Mouse (Mus musculus): ENCODE data around the gene Mroh7. TPM values are rescaled to one million over a fixed set of nuclear protein-coding genes. Genes with fewer than 3 reads are reported as not detected.

Mroh7 gene
- total RNA-seq, 2 experiments from 2014 or later, result 0.08 to 0.64 TPM

GRCm38 (mm10) chr4:106679152-106679551 is 51.6 kb downstream of the Mroh7 start:
- Histone ChIP-seq H3K4me3 (peak overlapping the region; percentile 94), H3K27ac (no peak overlapping the region)
- no peak for TF ChIP-seq CTCF (IDR thresholded peaks at IDR 0.05)
- no peak for DNase-seq
- intact Hi-C loops (cut with DNase I), result no loop called here

- intact Hi-C loops (cut with DNase I), result no loop called here
- peak within 1 kb of the TSS; percentile 94 for H3K4me3 ChIP-seq
- TF ChIP-seq CTCF (IDR thresholded peaks at IDR 0.05), result no peak
- H3K27ac ChIP-seq, result peak within 1 kb of the TSS; percentile 94
- DNase-seq, result peak; percentile 94
Measured at GRCm38 (mm10) chr4:106678442-106679118, 52.1 kb downstream of the Mroh7 start, which contains the start of gene Ttc4. Gene Ttc4, minus strand, starts transcription at chr4:106678944.

- intact Hi-C loops (cut with DNase I), result no loop called here
- Histone ChIP-seq H3K4me3 (no peak overlapping the region), H3K27ac (no peak overlapping the region)
- no peak for DNase-seq
- no peak for TF ChIP-seq CTCF (IDR thresholded peaks at IDR 0.05)
Measured at GRCm38 (mm10) chr4:106676749-106677148, 54.0 kb downstream of the Mroh7 start.

- TF ChIP-seq CTCF (IDR thresholded peaks at IDR 0.05), result peak; percentile 21; the same call in 1 of the 2 replicates
- intact Hi-C loops (cut with DNase I), result loop anchor here (5.0 kb wide), 1 partner anchor 34 kb away; no protein-coding TSS in a partner anchor
- Histone ChIP-seq H3K4me3 (no peak overlapping the region), H3K27ac (peak overlapping the region; percentile 90)
- peak; percentile 88 for DNase-seq
Measured at GRCm38 (mm10) chr4:106666546-106666945, 64.2 kb downstream of the Mroh7 start.

- DNase-seq, result no peak
- intact Hi-C loops (cut with DNase I), result loop anchor here (5.0 kb wide), 1 partner anchor 33 kb away; no protein-coding TSS in a partner anchor
- no peak for TF ChIP-seq CTCF (IDR thresholded peaks at IDR 0.05)
- Histone ChIP-seq H3K4me3 (no peak overlapping the region), H3K27ac (peak overlapping the region; percentile 90)
Measured at GRCm38 (mm10) chr4:106665673-106666072, 65.1 kb downstream of the Mroh7 start.

GRCm38 (mm10) chr4:106665269-106665668 is 65.5 kb downstream of the Mroh7 start:
- Histone ChIP-seq H3K27ac (peak overlapping the region; percentile 90), H3K4me3 (no peak overlapping the region)
- no peak for TF ChIP-seq CTCF (IDR thresholded peaks at IDR 0.05)
- no peak for DNase-seq
- intact Hi-C loops (cut with DNase I), result loop anchor here (5.0 kb wide), 1 partner anchor 33 kb away; no protein-coding TSS in a partner anchor

- intact Hi-C loops (cut with DNase I), result loop anchor here (5.0 kb wide), 1 partner anchor 32 kb away; no protein-coding TSS in a partner anchor
- Histone ChIP-seq H3K27ac (peak overlapping the region; percentile 90), H3K4me3 (no peak overlapping the region)
- no peak for TF ChIP-seq CTCF (IDR thresholded peaks at IDR 0.05)
- no peak for DNase-seq
Measured at GRCm38 (mm10) chr4:106664697-106665096, 66.0 kb downstream of the Mroh7 start.

GRCm38 (mm10) chr4:106663956-106664470 is 66.7 kb downstream of the Mroh7 start:
- intact Hi-C loops (cut with DNase I), result no loop called here
- Histone ChIP-seq H3K4me3 (no peak overlapping the region), H3K27ac (peak overlapping the region; percentile 90)
- no peak for TF ChIP-seq CTCF (IDR thresholded peaks at IDR 0.05)
- no peak for DNase-seq

GRCm38 (mm10) chr4:106655681-106656080 is 75.0 kb downstream of the Mroh7 start:
- H3K4me3 ChIP-seq, result no peak overlapping the region
- no peak for TF ChIP-seq CTCF (IDR thresholded peaks at IDR 0.05)
- DNase-seq, result peak; percentile 73
- peak overlapping the region; percentile 80 for H3K27ac ChIP-seq
- intact Hi-C loops (cut with DNase I), result no loop called here

- Histone ChIP-seq H3K4me3 (no peak overlapping the region), H3K27ac (no peak overlapping the region)
- peak; percentile 6 for DNase-seq
- intact Hi-C loops (cut with DNase I), result no loop called here
- no peak for TF ChIP-seq CTCF (IDR thresholded peaks at IDR 0.05)
Measured at GRCm38 (mm10) chr4:106653051-106653450, 77.7 kb downstream of the Mroh7 start.

GRCm38 (mm10) chr4:106652546-106652945 is 78.2 kb downstream of the Mroh7 start:
- no peak overlapping the region for H3K4me3 ChIP-seq
- TF ChIP-seq CTCF (IDR thresholded peaks at IDR 0.05), result no peak
- intact Hi-C loops (cut with DNase I), result no loop called here
- H3K27ac ChIP-seq, result no peak overlapping the region
- no peak for DNase-seq

- peak within 1 kb of the TSS; percentile 84 for H3K4me3 ChIP-seq
- H3K27ac ChIP-seq, result peak within 1 kb of the TSS; percentile 87
- no peak for TF ChIP-seq CTCF (IDR thresholded peaks at IDR 0.05)
- intact Hi-C loops (cut with DNase I), result no loop called here
- DNase-seq, result peak; percentile 98
Measured at GRCm38 (mm10) chr4:106650833-106651527, 79.7 kb downstream of the Mroh7 start, which contains the start of gene Pars2. Gene Pars2, plus strand, starts transcription at chr4:106651069.

- Histone ChIP-seq H3K4me3 (no peak overlapping the region), H3K27ac (peak overlapping the region; percentile 69)
- intact Hi-C loops (cut with DNase I), result no loop called here
- DNase-seq, result no peak
- no peak for TF ChIP-seq CTCF (IDR thresholded peaks at IDR 0.05)
Measured at GRCm38 (mm10) chr4:106647137-106647536, 83.6 kb downstream of the Mroh7 start.

All from gastrocnemius, adult 2 months (tissue).